In the genomic region with DNA sequence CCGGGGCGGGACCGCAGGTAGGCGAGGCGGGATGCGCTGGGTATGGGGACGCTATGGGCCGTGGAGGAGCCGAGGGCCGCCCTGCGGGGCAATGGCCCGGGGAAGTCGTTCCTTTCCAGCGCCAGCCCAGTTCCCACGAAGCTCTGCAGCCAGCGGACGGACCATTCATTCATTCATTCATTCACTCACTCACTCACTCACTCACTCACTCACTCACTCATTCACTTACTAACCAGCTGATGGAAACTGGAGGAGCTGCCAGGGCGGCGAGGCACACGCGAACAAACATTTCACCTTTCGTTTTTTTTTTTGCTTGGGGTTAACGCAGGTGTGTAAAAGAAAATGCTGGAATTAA, we compare ENCODE assay signal across 8 mouse cellular contexts. TPM values are rescaled to one million over a fixed set of nuclear protein-coding genes. Genes with fewer than 3 reads are reported as not detected.
DNase-seq lines count a peak whose midpoint lies in the region; ATAC-seq and TF ChIP-seq lines count a peak whose summit lies in the region.

No protein-coding gene starts in this region.

- peaks cover 31% of the 10 kb centered on the region for H3K4me1 ChIP-seq in heart, embryonic 16.5 days (ENCODE audit: control insufficient read depth, insufficient read depth, low read length)
- H3K4me1 ChIP-seq in MEL (ENCODE audit: control insufficient read depth in 1 of 2, insufficient read depth in 2 of 2, low read length in 2 of 2) = peaks cover 4 to 25% of the 10 kb centered on the region in 2 experiments; a peak in 3 of 4 replicates
- peaks cover 17% of the 10 kb centered on the region for H3K4me1 ChIP-seq in hindbrain, embryonic 10.5 days (replicated peaks)
- H3K4me1 ChIP-seq in midbrain, embryonic 10.5 days = peaks cover 21% of the 10 kb centered on the region

- no peak for ATAC-seq in heart, embryonic 16.5 days (replicated peaks; ENCODE audit: extremely low read depth, insufficient read depth, low FRiP score)

- no peak for TF ChIP-seq EP300 in MEL (IDR thresholded peaks at IDR 0.05; ENCODE audit: low read depth in 1 of 2, low read length in 2 of 2)

- no peaks in the 10 kb centered on the region for H3K9me3 ChIP-seq in heart, embryonic 16.5 days (replicated peaks; ENCODE audit: control insufficient read depth, low read length)
- H3K9me3 ChIP-seq in MEL (replicated peaks; ENCODE audit: insufficient read depth, low read length) = no peaks in the 10 kb centered on the region
- no peaks in the 10 kb centered on the region for H3K9me3 ChIP-seq in hindbrain, embryonic 10.5 days
- H3K9me3 ChIP-seq in midbrain, embryonic 10.5 days (replicated peaks) = no peaks in the 10 kb centered on the region

- peak overlapping the region; percentile 81 for H3K9ac ChIP-seq in heart, embryonic 16.5 days (ENCODE audit: low read length)
- H3K9ac ChIP-seq in MEL (ENCODE audit: control insufficient read depth, low read depth, low read length, poor library complexity, severe bottlenecking) = peak overlapping the region; percentile 75

- peaks cover 31% of the 10 kb centered on the region for H3K79me2 ChIP-seq in MEL (ENCODE audit: control insufficient read depth, insufficient read depth, low read length, poor library complexity)

- no peak for TF ChIP-seq RAD21 in MEL (IDR thresholded peaks at IDR 0.05; ENCODE audit: low read depth, low read length)

- H3K27me3 ChIP-seq in heart, embryonic 16.5 days (ENCODE audit: control insufficient read depth, insufficient read depth, low read length) = no peaks in the 10 kb centered on the region
- no peaks in the 10 kb centered on the region for H3K27me3 ChIP-seq in MEL (ENCODE audit: control insufficient read depth in 1 of 2, insufficient read depth in 2 of 2, low read length in 2 of 2)
- no peaks in the 10 kb centered on the region for H3K27me3 ChIP-seq in hindbrain, embryonic 10.5 days (ENCODE audit: insufficient read depth, poor library complexity, severe bottlenecking)
- H3K27me3 ChIP-seq in midbrain, embryonic 10.5 days (ENCODE audit: low read depth, poor library complexity, severe bottlenecking) = no peaks in the 10 kb centered on the region

- no peaks in the 10 kb centered on the region for H3K36me3 ChIP-seq in heart, embryonic 16.5 days (ENCODE audit: control insufficient read depth, insufficient read depth)
- H3K36me3 ChIP-seq in MEL (ENCODE audit: control insufficient read depth in 1 of 2, insufficient read depth in 2 of 2, low read length in 2 of 2) = peaks cover 4 to 42% of the 10 kb centered on the region in 2 experiments; a peak in 3 of 4 replicates
- H3K36me3 ChIP-seq in hindbrain, embryonic 10.5 days = peaks cover 27% of the 10 kb centered on the region
- H3K36me3 ChIP-seq in midbrain, embryonic 10.5 days = peaks cover 34% of the 10 kb centered on the region

- peak overlapping the region; percentile 87 for H3K4me3 ChIP-seq in heart, embryonic 16.5 days (ENCODE audit: low read length)
- peak overlapping the region; percentile 45 to 85 for H3K4me3 ChIP-seq in MEL (ENCODE audit: control insufficient read depth in 1 of 2, insufficient read depth in 1 of 2, low read depth in 2 of 2, low read length in 2 of 2)
- peak overlapping the region; percentile 78 for H3K4me3 ChIP-seq in hindbrain, embryonic 10.5 days
- peak overlapping the region; percentile 90 for H3K4me3 ChIP-seq in midbrain, embryonic 10.5 days

- under 1% methylated on average over 23 of the region's 23 CpGs for WGBS in heart, embryonic 16.5 days
- WGBS in hindbrain, embryonic 10.5 days = 2% methylated on average over 19 of the region's 23 CpGs
- WGBS in midbrain, embryonic 10.5 days = 2% methylated on average over 22 of the region's 23 CpGs

- peak overlapping the region; percentile 78 for H3K4me2 ChIP-seq in heart, embryonic 16.5 days (ENCODE audit: low read depth, low read length)

- H3K27ac ChIP-seq in heart, embryonic 16.5 days (ENCODE audit: low read length) = 0 out of 2 replicates have a peak overlapping the region, but pooled peaks have one; percentile 32
- H3K27ac ChIP-seq in MEL (ENCODE audit: control insufficient read depth, low read depth, low read length) = peak overlapping the region; percentile 55
- peak overlapping the region; percentile 93 for H3K27ac ChIP-seq in hindbrain, embryonic 10.5 days
- peak overlapping the region; percentile 93 for H3K27ac ChIP-seq in midbrain, embryonic 10.5 days (replicated peaks)

- TF ChIP-seq POLR2A in MEL (IDR thresholded peaks at IDR 0.05; ENCODE audit: control insufficient read depth in 1 of 2, insufficient read depth in 1 of 2, low read depth in 1 of 2, low read length in 2 of 2, poor library complexity in 1 of 2) = no peak

- no peak for TF ChIP-seq CTCF in MEL (IDR thresholded peaks at IDR 0.05 in 2 of 3, conservative IDR thresholded peaks at IDR 0.05 in 1 of 3; ENCODE audit: control insufficient read depth in 1 of 3, insufficient read depth in 1 of 3, low read depth in 2 of 3, low read length in 3 of 3, poor library complexity in 1 of 3, severe bottlenecking in 1 of 3)

- DNase-seq in heart, adult 11 months = no peak
- DNase-seq in MEL (ENCODE audit: low read depth, low spot score) = no peak
- no peak for DNase-seq in hindbrain, embryonic 10.5 days (ENCODE audit: low spot score)
- DNase-seq in midbrain, embryonic 10.5 days (ENCODE audit: low spot score) = no peak
- DNase-seq in adrenal gland, postnatal 4 days (ENCODE audit: low spot score in 2 of 2) = no peak
- DNase-seq in cerebellum, postnatal 25 days = no peak
- DNase-seq in left cerebral cortex, adult 11 months (ENCODE audit: low spot score) = no peak

TF ChIP-seq in MEL, 35 proteins besides CTCF, POLR2A, EP300 and RAD21:
- TF ChIP-seq UBTF (IDR thresholded peaks at IDR 0.05; ENCODE audit: borderline replicate concordance, insufficient read depth, low read depth, low read length) (no peak), MXI1 (IDR thresholded peaks at IDR 0.05; ENCODE audit: low read depth, low read length) (no peak; the same call in 1 of the 2 replicates), MYC (IDR thresholded peaks at IDR 0.05; ENCODE audit: low read depth, low read length) (no peak), JUND (IDR thresholded peaks at IDR 0.05; ENCODE audit: low read depth, low read length) (no peak), E2F4 (IDR thresholded peaks at IDR 0.05; ENCODE audit: borderline replicate concordance, low read depth, low read length) (no peak; the same call in 1 of the 2 replicates), TAL1 (IDR thresholded peaks at IDR 0.05; ENCODE audit: low read length) (no peak), KAT2A (conservative IDR thresholded peaks at IDR 0.05; ENCODE audit: low read depth, low read length) (no peak), POLR2AphosphoS2 (IDR thresholded peaks at IDR 0.05; ENCODE audit: low read length) (0 out of 2 replicates have a peak, but pooled peaks have one; percentile 0)

RNA-seq across cellular contexts. Expression of gene Hpf1, which starts 0.3 kb away (rescaled TPM):
- 55.5 and 73.4 TPM in 2 replicates for polyA plus RNA-seq in heart, embryonic 16.5 days (2015; fragmentation: Nextera tagmentation; extraction: Ambion mirVana)
- 73.2 and 74.4 TPM in 2 replicates for total RNA-seq in MEL (2012; rRNA removed)
- 10 to 100 TPM in 1 of 2 experiments, not detected in 1; 83.5 TPM for polyA plus RNA-seq in MEL (2012; ENCODE audit: insufficient read depth in 1 of 2, insufficient read length in 2 of 2, low read depth in 1 of 2, low replicate concordance in 2 of 2, missing spikeins in 1 of 2)
- polyA plus RNA-seq in hindbrain, embryonic 10.5 days (2016; fragmentation: Nextera tagmentation; extraction: Ambion mirVana) = 97.1 and 124 TPM in 2 replicates
- 123 and 140 TPM in 2 replicates for polyA plus RNA-seq in midbrain, embryonic 10.5 days (2016; fragmentation: Nextera tagmentation; extraction: Ambion mirVana)
- 10 to 100 TPM; 36.7 to 40.4 TPM for total RNA-seq in adrenal gland, postnatal 4 days (2021)

Comparison
In these comparisons a context has a peak if more than half of its experiments do, and no peak if none do; other contexts are left out.
1. H3K27ac ChIP-seq: peak in every context shown above with its lines; median percentile 93 in hindbrain, embryonic 10.5 days; 93 in midbrain, embryonic 10.5 days; 55 in MEL; 32 in heart, embryonic 16.5 days.